Mouse (Mus musculus) adrenal gland, postnatal 10 days (tissue): ENCODE results near the gene Tmem132d. TPM values are rescaled to one million over a fixed set of nuclear protein-coding genes. Genes with fewer than 3 reads are reported as not detected.

Experiments used
- DNase-seq: peaks from one replicate; pipeline ENCODE4 v3.0.0; 2021; ENCODE audit warnings: mixed read lengths
- total RNA-seq, 2 experiments: library from RNA; stranded (reverse); gene quantifications; 2 replicates each; pipeline ENCODE4 v1.2.3; 2021

Tmem132d gene
- total RNA-seq, 2 experiments from 2014 or later: 0.09 to 0.30 TPM

DNA sequence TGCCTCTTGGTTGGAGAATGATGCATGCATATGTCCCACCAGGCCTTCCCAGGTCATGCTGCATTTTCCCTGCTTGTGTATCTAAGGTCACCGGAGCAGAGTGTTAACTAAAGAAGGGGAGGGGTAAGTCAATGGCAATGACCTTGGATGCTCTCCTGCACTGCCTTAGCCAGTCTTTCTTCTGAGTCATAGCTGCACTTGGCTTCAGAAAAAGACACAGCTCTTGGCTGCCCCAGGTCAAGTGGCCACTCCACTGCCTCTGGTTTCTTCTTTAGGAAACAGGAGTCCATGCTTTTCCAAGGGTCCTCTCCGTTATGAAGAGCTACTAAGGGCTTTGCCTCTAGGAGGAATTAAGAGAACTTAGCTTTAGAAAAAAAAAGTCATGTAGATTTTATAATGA is 506.2 kb downstream of the Tmem132d start:
- peak; percentile 2 for DNase-seq

DNA sequence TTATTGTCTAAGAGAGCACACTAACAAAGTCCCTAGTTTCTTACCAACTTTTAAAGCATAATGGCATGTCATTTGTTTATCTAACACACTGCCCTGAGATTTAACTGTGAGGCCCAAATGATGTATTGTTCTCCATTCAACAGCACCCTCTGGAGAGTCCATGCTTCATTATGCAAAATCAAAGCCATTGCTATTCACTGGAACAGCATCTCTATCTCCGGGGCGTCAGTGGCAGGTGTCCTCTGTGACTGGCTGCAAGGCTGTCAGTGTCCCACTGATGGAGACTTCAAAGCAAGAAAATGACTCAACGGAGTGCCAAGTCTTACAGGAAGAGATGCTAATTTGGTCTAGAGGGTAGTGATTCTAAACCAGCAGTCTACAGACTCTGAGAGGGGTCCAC is 508.8 kb downstream of the Tmem132d start:
- DNase-seq: no peak

- DNase-seq: no peak
Observed at GRCm38 (mm10) chr5:127919171-127919570, 513.7 kb downstream of the Tmem132d start.

DNA sequence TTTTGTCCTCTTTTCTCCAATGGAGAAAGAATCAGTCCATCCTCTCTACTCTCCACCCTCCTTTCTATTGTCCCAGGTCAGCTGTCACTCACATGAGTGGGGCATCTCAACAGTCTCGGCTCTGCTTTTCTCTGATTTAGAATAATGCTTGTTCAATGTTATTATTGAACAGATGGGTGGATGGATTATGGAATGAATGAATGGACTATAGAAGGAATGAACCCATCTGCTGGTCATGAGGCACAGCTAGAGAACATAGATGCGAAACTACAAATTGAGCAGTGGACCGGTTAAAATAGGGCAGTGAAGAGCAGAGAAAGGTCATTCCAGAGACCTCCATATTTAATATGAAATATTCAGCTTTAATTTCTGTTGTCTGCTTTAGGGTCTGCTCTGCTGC is 514.5 kb downstream of the Tmem132d start:
- DNase-seq: no peak

DNA sequence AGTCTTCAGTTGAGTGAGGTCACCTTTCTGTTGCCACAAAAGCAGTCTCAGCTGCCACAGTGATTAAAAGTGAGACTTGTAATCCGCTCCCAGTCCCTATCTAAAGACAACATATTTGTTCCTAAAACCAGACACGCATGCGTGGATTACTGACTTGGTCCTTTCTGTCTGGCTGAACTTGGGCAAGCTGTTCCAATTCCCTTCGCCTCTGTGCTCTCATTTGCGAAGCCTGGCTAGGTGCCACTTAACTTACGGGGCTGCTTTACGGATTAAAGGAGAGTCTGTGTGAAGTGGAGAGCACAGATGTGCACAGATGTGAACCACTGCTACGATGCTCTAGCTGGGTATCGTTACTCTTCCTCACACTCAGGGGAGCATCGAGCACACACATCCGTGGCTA is 518.7 kb downstream of the Tmem132d start:
- DNase-seq: no peak

DNA sequence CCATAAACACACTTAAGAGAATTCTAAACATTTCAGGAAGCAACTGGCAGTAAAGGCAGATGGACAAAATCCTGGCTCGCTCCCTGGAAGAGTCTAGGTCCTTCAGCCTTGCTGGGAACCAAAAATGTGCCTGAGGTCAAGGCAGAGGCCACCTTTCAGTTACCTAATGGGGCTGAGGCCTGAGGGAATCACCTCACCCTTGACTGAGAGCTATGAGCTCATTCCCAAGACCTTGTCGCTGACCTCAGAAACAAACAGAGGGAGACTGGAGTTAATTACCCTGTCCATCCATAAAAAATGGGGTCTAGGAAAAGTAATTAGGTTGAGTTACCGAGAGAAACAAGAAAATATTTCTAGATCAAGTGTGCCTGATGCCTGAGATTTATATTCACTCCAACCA is 521.3 kb downstream of the Tmem132d start:
- no peak for DNase-seq

DNA sequence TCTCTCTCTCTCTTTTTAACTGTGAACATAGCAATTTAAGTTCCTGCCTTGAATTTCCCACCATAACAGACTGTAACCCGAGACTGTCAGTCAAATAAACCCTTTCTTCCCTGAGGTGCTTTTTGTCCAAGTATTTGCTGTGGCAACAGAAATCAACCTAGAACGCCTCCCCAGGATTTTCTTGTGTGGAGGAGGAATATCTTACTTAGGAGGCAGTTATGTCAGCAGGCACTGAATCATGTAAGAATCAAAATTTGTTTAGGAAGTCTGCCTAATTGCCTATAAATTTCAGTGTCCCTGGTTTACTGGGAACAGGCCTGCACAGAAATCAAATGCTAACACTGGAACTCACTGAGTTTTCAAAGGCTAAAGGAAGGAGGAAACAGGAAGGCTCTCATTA is 522.5 kb downstream of the Tmem132d start:
- no peak for DNase-seq

GRCm38 (mm10) chr5:127895176-127895575 is 537.7 kb downstream of the Tmem132d start:
- DNase-seq: no peak

DNA sequence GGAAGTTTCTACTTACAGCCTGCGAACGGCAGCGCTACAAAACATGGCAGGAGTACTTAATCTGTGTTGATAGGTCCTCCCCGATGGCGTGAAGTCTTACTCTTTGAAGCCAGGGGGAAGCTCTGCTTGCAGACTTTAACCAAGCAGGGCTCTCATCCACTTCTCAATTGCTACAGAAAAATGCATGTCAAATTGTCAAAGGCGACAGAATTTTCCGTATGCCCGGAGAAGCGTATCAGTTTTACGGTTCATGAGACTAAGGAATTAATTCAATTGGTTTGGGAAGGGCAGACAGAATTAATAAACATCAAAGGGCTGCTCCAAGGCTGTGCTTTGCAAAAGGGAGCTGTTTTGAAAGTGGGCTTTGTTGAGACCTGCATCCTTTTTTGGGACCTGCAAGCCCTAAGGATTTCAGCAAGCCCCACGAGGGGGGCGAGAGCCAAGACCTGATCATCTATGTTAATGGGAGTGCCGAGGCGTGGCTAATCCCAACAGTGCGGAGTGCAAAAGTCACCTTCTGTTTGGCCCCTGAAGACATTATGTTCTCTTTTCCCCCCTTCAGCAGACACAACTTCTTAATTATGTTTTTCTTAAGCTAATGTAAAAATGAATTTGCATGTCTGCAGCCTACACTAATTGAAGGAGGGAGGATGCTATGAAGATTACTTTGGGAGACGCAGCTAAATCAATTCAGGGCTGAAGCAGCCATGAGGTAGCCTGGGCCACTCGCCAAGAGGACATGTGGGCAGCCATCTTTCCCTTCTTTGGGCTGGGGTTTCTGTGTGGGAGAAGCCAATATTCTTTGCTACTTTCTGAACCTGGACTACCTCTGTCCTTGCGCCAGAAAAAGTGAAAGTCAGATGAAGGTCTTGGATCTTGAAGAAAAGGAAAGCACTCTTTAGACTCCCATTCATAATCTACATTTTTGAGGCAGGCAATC is 547.0 kb downstream of the Tmem132d start:
- no peak for DNase-seq

GRCm38 (mm10) chr5:127883021-127883420 is 549.9 kb downstream of the Tmem132d start:
- no peak for DNase-seq

- no peak for DNase-seq
Observed at GRCm38 (mm10) chr5:127874461-127874860, 558.4 kb downstream of the Tmem132d start.

GRCm38 (mm10) chr5:127865157-127865556 is 567.7 kb downstream of the Tmem132d start:
- DNase-seq: no peak

DNA sequence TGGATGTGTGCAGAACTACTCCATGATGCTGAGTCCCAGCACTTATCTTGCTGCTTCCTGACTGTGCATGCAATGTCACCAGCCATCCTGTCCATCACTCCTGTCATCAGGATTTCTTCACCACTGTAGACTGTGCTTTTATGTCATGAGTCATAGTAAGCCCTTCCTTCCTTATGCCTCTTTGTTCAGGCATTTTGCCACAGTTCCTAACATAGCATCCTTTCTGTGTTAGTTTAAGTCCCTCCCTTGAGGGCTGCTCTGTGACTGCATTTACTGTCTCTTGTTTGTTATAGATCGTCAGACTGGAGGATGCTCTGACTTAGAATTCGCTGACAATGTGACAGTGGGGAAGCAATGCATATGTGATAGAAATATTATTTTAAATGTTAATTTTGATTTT is 573.2 kb downstream of the Tmem132d start:
- DNase-seq: no peak

- no peak for DNase-seq
Observed at GRCm38 (mm10) chr5:127852305-127852704, 580.6 kb downstream of the Tmem132d start.

- DNase-seq: no peak
Observed at GRCm38 (mm10) chr5:127831791-127832190, 601.1 kb downstream of the Tmem132d start.

DNA sequence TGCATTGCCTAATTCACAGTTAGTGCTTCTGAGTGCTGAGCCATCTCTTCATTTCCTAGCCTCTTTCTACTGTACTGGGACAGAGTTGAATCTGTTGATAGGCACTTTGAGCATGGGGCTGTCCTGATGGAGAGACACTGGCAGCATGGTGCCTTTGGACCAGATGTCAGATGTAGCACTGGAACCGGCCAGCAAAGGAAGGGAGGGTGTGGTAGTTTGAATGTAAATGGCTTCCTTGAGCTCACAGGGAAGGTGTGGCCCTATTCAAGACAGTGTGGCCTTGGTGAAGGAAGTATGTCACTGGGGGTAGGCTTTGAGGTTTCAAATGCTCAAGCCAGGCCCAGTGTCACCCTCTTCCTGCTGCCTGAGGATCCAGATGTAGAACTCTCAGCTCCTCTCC is 602.0 kb downstream of the Tmem132d start:
- no peak for DNase-seq

DNA sequence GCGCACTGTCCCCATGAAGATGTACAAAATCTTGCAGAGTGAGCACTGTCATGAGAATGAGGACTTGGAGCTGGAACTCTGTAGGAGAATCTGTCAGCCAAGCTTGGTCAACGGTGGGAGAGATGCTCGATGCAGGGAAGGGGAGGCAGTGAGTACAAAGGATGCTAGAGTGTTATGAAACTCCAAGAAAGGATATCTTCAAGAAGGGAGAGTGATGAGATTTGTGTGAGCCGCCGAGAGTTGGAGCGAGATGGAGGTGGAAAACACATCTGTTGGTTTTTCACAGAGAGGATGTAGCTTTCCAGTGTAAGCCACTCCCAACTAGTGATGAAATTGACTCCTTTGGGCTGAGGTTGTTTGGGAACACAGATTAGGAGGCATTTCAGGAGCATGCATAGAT is 604.1 kb downstream of the Tmem132d start:
- no peak for DNase-seq

DNA sequence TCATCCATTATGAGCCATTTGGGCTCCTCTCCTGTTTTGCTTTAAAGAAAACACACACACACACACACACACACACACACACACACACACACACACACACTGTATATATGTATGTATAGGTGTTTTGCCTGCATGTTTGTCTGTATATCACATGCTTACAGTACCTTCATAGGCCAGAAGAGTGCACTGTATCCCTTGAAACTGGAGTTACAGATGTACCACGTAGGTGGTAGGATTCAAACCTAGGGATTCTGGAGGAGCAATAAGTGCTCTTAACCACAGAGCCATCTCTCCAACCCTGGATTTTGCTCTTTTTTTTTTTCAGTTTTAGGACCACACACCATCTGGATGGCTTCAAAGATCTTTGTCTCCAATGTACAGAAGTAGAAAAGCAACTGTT is 610.9 kb downstream of the Tmem132d start:
- no peak for DNase-seq

- DNase-seq: no peak
Observed at GRCm38 (mm10) chr5:127815292-127815691, 617.6 kb downstream of the Tmem132d start.

DNA sequence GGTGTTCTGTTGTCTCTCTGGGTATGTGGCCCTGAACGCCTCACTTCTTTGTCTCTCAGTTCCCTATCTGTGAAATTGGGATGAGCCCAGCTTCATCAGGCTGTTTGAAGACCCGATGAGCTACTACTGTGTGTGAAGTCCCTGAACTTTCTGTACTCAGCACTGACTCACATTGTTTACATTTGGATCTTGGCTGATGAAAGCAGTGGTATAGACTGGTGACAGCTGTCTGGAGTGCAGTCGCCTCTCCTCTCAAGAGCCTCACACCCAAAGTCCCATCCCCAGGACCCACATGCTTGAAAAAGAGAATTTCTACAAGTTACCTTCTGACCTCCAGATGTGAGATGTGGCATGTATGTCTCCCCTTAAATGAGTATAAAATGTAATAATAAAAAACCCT is 625.5 kb downstream of the Tmem132d start:
- no peak for DNase-seq

DNA sequence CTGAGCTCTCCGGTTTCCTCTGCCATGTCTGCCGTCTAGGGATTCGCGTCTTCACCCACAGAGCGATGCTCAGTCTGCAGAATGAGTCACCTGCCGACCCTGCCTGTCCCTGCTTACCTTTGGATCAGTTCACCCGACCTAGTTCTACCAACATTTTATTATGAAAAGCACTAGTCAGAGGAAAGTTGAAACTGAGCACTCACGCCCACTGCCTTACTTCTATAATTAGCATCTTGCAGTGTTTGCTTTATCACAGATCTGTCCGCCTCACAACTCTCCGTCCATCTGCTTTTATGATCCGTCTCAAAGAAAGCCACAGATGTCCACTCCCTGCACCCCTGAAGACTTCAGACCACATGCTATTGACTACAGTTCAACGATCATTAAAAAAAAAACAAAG is 626.0 kb downstream of the Tmem132d start:
- DNase-seq: no peak

DNA sequence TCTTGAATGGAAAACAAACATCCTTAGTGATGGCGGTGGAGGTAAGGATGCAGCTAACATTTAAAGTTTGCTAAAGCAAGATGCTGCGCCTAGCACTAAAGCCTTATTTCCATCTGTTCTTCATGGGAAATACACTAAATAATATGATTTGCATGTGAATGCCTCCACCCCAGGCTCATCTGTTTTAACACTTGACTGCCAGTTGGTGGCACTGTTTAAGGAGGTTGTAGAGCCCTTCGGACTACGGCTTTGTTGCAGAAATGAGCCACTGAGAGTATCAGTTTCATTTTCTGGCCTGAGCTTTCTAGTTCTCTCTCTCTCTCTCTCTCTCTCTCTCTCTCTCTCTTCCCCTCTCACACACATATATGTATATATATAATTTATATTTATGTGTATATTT is 632.0 kb downstream of the Tmem132d start:
- DNase-seq: no peak

DNA sequence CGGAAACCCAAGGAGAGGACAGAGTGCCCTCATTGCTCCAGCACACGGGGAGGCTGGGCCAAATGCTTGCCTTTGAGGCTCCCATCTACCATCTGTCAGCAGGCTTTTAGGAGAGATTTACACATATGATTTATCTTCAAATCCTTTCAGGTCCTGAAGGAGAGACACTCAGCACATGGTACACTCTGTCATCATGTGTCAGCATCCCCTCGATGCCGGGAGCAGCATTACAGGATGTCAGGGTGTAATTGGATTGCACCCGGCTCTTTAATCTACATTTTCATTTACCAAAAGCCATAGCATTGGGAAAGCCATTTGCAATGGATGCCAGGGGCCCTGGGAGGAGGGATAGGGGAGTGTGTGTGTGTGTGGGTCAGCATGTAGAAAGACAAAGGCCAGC is 651.7 kb downstream of the Tmem132d start:
- DNase-seq: no peak

GRCm38 (mm10) chr5:127775749-127776148 is 657.1 kb downstream of the Tmem132d start:
- no peak for DNase-seq
